Mouse (Mus musculus) cerebellum, adult 2 months (tissue): ENCODE results near the gene Hif3a. TPM values are rescaled to one million over a fixed set of nuclear protein-coding genes. Genes with fewer than 3 reads are reported as not detected.
"Not testable (repeated sequence)": the region's sequence is repeated elsewhere in the genome, so short reads cannot be mapped to it uniquely, and the experiment has no call there.

ENCODE experiments used
- DNase-seq, 2 experiments: peaks; one replicate each; pipeline ENCODE4 v3.0.0; 2021
- H3K27ac ChIP-seq: fragments of 200-500 bp; 2 replicates; pipeline ENCODE4 v1.5.1; 2012; ENCODE audit warnings: low read length, control low read depth, inconsistent platforms; ENCODE audit not compliant: insufficient read depth
- H3K27me3 ChIP-seq: fragments of 200-500 bp; 2 replicates; pipeline ENCODE4 v1.6.1; 2012; ENCODE audit warnings: inconsistent platforms, mild to moderate bottlenecking, low read length, moderate library complexity; ENCODE audit not compliant: control insufficient read depth, insufficient read depth
- H3K4me1 ChIP-seq: fragments of 200-500 bp; 2 replicates; pipeline ENCODE4 v1.6.1; 2011; ENCODE audit warnings: low read length; ENCODE audit not compliant: control insufficient read depth, insufficient read depth
- H3K4me3 ChIP-seq: fragments of 200-500 bp; replicated peaks from 2 replicates; pipeline ENCODE3; 2011; ENCODE audit warnings: mild to moderate bottlenecking, low read depth, low read length, control low read depth; ENCODE audit not compliant: insufficient read depth
- CTCF ChIP-seq: fragments of 200-500 bp; IDR thresholded peaks from 2 replicates; pipeline ENCODE4 v1.5.1; 2011; ENCODE audit warnings: low read depth, mild to moderate bottlenecking, control low read depth, low read length, moderate library complexity, borderline replicate concordance; ENCODE audit not compliant: insufficient read depth
- POLR2A ChIP-seq: fragments of 200-500 bp; IDR thresholded peaks from 2 replicates; pipeline ENCODE4 v1.6.1; 2011; ENCODE audit warnings: low read length, control low read depth, borderline replicate concordance; ENCODE audit not compliant: insufficient read depth
- WGBS: fragments of 180-500 bp; shearing (Covaris S2); methylation state at CpG from one replicate; pipeline ENCODE4 v1.1.7; 2018; 5-methylcytosine and 5-hydroxymethylcytosine counted together
- polyA plus RNA-seq: library from polyadenylated mRNA; depleted of rRNA; stranded (reverse); fragments of >200 nt; gene quantifications from 2 replicates; pipeline ENCODE4 v1.2.3, GENCODE M21; 2012

Hif3a gene
- polyA plus RNA-seq, 1 experiment = 2.1 TPM

GRCm38 (mm10) chr7:17073904-17074615, 11.8 kb upstream of the Hif3a start, which contains the start of gene Psg16:
Gene Psg16 (plus strand): TSS chr7:17074040.
- H3K4me1 ChIP-seq = peaks cover 18% of the 10 kb centered on the region
- H3K27me3 ChIP-seq = no peaks in the 10 kb centered on the region
- WGBS = 19% methylated on average over 23 of the region's 23 CpGs
- H3K27ac ChIP-seq = peak within 1 kb of the TSS; percentile 89
- TF ChIP-seq CTCF (peak; percentile 88), POLR2A (peak; percentile 23; the same call in 1 of the 2 replicates)
- peak within 1 kb of the TSS; percentile 71 for H3K4me3 ChIP-seq
- peak; percentile 91 to 92 for DNase-seq

- Histone ChIP-seq H3K4me1 (peaks cover 15% of the 10 kb centered on the region), H3K4me3 (no peak overlapping the region), H3K27ac (peak overlapping the region; percentile 89; the same call in 1 of the 2 replicates), H3K27me3 (no peaks in the 10 kb centered on the region)
- WGBS = 45% methylated on average over 5 of the region's 5 CpGs
- TF ChIP-seq POLR2A (no peak), CTCF (no peak)
- DNase-seq = no peak
Measured at GRCm38 (mm10) chr7:17073513-17073903, 11.3 kb upstream of the Hif3a start.

GRCm38 (mm10) chr7:17067651-17068050, 5.4 kb upstream of the Hif3a start:
- peak in 1 of 2 experiments; percentile 10 for DNase-seq
- WGBS = 61% methylated on average over 5 of the region's 5 CpGs

GRCm38 (mm10) chr7:17067000-17067399, 4.8 kb upstream of the Hif3a start:
- Histone ChIP-seq H3K27me3 (no peaks in the 10 kb centered on the region), H3K27ac (no peak overlapping the region), H3K4me1 (no peaks in the 10 kb centered on the region), H3K4me3 (no peak overlapping the region)
- TF ChIP-seq POLR2A = no peak
- TF ChIP-seq CTCF = no peak
- DNase-seq = no peak

More at GRCm38 (mm10) chr7:17067651-17068050, 5.4 kb upstream of the Hif3a start:
- H3K27me3 ChIP-seq, H3K4me1 ChIP-seq, H3K4me3 ChIP-seq, H3K27ac ChIP-seq: not testable (repeated sequence)

GRCm38 (mm10) chr7:17066412-17066811, 4.2 kb upstream of the Hif3a start:
- Histone ChIP-seq H3K27ac (no peak overlapping the region), H3K4me1 (no peaks in the 10 kb centered on the region), H3K4me3 (no peak overlapping the region), H3K27me3 (no peaks in the 10 kb centered on the region)
- DNase-seq = peak; percentile 77 to 91
- TF ChIP-seq CTCF (peak; percentile 88), POLR2A (no peak)
- WGBS = 0% methylated on average over 2 of the region's 2 CpGs

- no peak for DNase-seq
- Histone ChIP-seq H3K4me3 (no peak overlapping the region), H3K27me3 (no peaks in the 10 kb centered on the region), H3K27ac (no peak overlapping the region), H3K4me1 (peaks cover 1% of the 10 kb centered on the region)
- WGBS = 78% methylated on average over 9 of the region's 9 CpGs
- TF ChIP-seq POLR2A (no peak), CTCF (no peak)
Measured at GRCm38 (mm10) chr7:17065620-17066019, 3.4 kb upstream of the Hif3a start.

- peaks cover 14% of the 10 kb centered on the region for H3K4me1 ChIP-seq
- H3K4me3 ChIP-seq = no peak overlapping the region
- DNase-seq = no peak
- no peak overlapping the region for H3K27ac ChIP-seq
- TF ChIP-seq POLR2A (no peak), CTCF (no peak)
- H3K27me3 ChIP-seq = no peaks in the 10 kb centered on the region
- WGBS = 44% methylated on average over 11 of the region's 11 CpGs
Measured at GRCm38 (mm10) chr7:17062845-17063244, 618 bp upstream of the Hif3a start.
